Mouse (Mus musculus): Measurements from ENCODE around the gene Commd1. TPM values are rescaled to one million over a fixed set of nuclear protein-coding genes. Genes with fewer than 3 reads are reported as not detected.

Commd1 gene
- polyA plus RNA-seq (2012; rRNA removed) (45.1 and 89.7 TPM in 2 replicates), polyA plus RNA-seq (2014; fragmentation: Nextera tagmentation; extraction: Ambion mirVana) (367 and 372 TPM in 2 replicates)

DNA sequence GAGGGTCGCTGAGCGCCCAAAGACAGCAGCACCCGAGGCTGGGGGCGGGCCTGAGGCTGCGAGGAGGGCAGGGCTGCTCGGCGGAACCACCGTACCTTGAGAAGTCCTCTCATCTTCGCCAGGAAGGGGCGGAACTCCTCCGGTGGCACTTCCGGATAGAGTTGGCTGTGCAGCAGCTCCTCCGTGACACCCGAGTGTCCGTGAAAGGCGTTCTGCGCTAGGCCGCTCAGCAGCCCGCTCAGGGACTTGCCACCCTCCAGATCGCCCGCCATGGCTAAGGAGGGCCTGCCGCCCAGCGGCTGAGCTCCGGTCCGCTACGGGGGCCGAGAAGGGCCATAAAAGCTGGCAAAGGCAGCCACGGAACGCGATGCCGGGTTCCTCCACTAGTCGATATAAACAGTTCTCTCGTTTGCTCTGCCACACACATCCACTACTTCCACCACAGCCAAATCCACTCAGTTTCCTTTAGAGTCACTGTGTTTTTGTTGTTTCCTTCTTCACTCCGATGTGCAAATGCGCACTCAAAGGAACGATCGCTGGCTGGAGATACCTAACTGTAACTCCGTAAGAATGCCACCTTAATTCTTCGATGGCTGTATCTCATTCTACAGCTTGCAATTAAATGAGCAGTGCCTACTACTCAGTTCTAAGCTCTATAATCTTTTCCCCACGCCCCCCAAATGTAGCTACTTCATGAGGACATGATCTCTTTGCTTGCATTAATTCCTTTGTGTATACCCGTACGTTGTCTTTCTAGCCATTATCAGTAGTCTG, at the start of gene Commd1, which contains the start of gene Gm28048:
Gene Commd1 (minus strand): TSS at position 399 of the 774 bp plus-strand sequence.
Gene Gm28048 (minus strand): TSS at position 107 of the 774 bp plus-strand sequence.
- peak within 1 kb of the TSS; percentile 56 for H3K4me2 ChIP-seq (replicated peaks; ENCODE audit: low read depth, low read length, severe bottlenecking)
- H3K27me3 ChIP-seq (ENCODE audit: control insufficient read depth, insufficient read depth, low read length) = no peaks in the 10 kb centered on the region
- no peaks in the 10 kb centered on the region for H3K9me3 ChIP-seq (ENCODE audit: control insufficient read depth, low read length)
- ATAC-seq (ENCODE audit: low FRiP score, low read depth) (peak; percentile 93), DNase-seq (ENCODE audit: low spot score) (peak; percentile 94)
- peaks cover 17% of the 10 kb centered on the region for H3K36me3 ChIP-seq (ENCODE audit: control insufficient read depth, insufficient read depth, low read length)
- H3K27ac ChIP-seq (replicated peaks; ENCODE audit: low read depth, low read length) = peak within 1 kb of the TSS; percentile 94
- 3% methylated on average over 40 of the region's 42 CpGs for WGBS
- H3K4me1 ChIP-seq (ENCODE audit: control insufficient read depth, insufficient read depth, low read length) = peaks cover 7% of the 10 kb centered on the region; the same call in 1 of the 2 replicates
- H3K4me3 ChIP-seq (replicated peaks; ENCODE audit: low read length) = peak within 1 kb of the TSS; percentile 63
- peak; percentile 94 for TF ChIP-seq POLR2A (IDR thresholded peaks at IDR 0.05; ENCODE audit: borderline replicate concordance, extremely low read depth, insufficient read depth, insufficient read length)
- peak within 1 kb of the TSS; percentile 72 for H3K9ac ChIP-seq (ENCODE audit: low read depth, low read length, severe bottlenecking)

- ATAC-seq (ENCODE audit: low FRiP score, low read depth) (no peak), DNase-seq (ENCODE audit: low spot score) (no peak)
- Histone ChIP-seq H3K4me2 (replicated peaks; ENCODE audit: low read depth, low read length, severe bottlenecking) (no peak overlapping the region), H3K4me1 (ENCODE audit: control insufficient read depth, insufficient read depth, low read length) (no peaks in the 10 kb centered on the region), H3K27ac (replicated peaks; ENCODE audit: low read depth, low read length) (no peak overlapping the region), H3K36me3 (ENCODE audit: control insufficient read depth, insufficient read depth, low read length) (no peaks in the 10 kb centered on the region), H3K9me3 (ENCODE audit: control insufficient read depth, low read length) (no peaks in the 10 kb centered on the region), H3K4me3 (replicated peaks; ENCODE audit: low read length) (no peak overlapping the region), H3K9ac (ENCODE audit: low read depth, low read length, severe bottlenecking) (no peak overlapping the region), H3K27me3 (ENCODE audit: control insufficient read depth, insufficient read depth, low read length) (no peaks in the 10 kb centered on the region)
- 77% methylated on average over 6 of the region's 6 CpGs for WGBS
- TF ChIP-seq POLR2A (IDR thresholded peaks at IDR 0.05; ENCODE audit: borderline replicate concordance, extremely low read depth, insufficient read depth, insufficient read length) = no peak
Observed at GRCm38 (mm10) chr11:23029399-23029798, 47.2 kb upstream of the Commd1 start.

DNA sequence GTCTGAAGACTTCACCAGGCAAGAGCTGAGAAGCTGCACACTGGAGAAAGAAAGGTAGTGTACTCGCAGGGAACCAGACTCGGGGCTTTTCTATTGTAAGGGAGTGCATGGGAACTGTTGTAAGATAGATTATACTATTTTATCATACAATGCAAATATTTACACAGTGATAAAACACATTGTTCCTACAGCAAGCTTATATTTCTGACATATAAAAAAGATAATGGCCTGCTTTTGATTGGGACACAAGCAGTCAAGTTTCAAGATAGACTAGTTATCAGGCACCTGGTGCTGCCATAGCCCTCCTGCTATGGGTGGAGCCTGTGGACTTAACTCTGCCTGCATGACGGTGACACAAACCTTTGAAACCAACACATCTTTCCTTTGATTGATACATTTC, 46.8 kb upstream of the Commd1 start:
- DNase-seq (ENCODE audit: low spot score) (no peak), ATAC-seq (ENCODE audit: low FRiP score, low read depth) (no peak)
- Histone ChIP-seq H3K9me3 (ENCODE audit: control insufficient read depth, low read length) (no peaks in the 10 kb centered on the region), H3K36me3 (ENCODE audit: control insufficient read depth, insufficient read depth, low read length) (no peaks in the 10 kb centered on the region), H3K9ac (ENCODE audit: low read depth, low read length, severe bottlenecking) (no peak overlapping the region), H3K4me3 (replicated peaks; ENCODE audit: low read length) (no peak overlapping the region), H3K27me3 (ENCODE audit: control insufficient read depth, insufficient read depth, low read length) (no peaks in the 10 kb centered on the region), H3K4me1 (ENCODE audit: control insufficient read depth, insufficient read depth, low read length) (no peaks in the 10 kb centered on the region), H3K27ac (replicated peaks; ENCODE audit: low read depth, low read length) (no peak overlapping the region), H3K4me2 (replicated peaks; ENCODE audit: low read depth, low read length, severe bottlenecking) (no peak overlapping the region)
- TF ChIP-seq POLR2A (IDR thresholded peaks at IDR 0.05; ENCODE audit: borderline replicate concordance, extremely low read depth, insufficient read depth, insufficient read length) = no peak
- WGBS = 71% methylated on average over 3 of the region's 3 CpGs

GRCm38 (mm10) chr11:23024169-23024568, 42.0 kb upstream of the Commd1 start:
- Histone ChIP-seq H3K27ac (replicated peaks; ENCODE audit: low read depth, low read length) (no peak overlapping the region), H3K4me3 (replicated peaks; ENCODE audit: low read length) (no peak overlapping the region), H3K27me3 (ENCODE audit: control insufficient read depth, insufficient read depth, low read length) (no peaks in the 10 kb centered on the region), H3K36me3 (ENCODE audit: control insufficient read depth, insufficient read depth, low read length) (no peaks in the 10 kb centered on the region), H3K9ac (ENCODE audit: low read depth, low read length, severe bottlenecking) (no peak overlapping the region), H3K4me1 (ENCODE audit: control insufficient read depth, insufficient read depth, low read length) (no peaks in the 10 kb centered on the region), H3K4me2 (replicated peaks; ENCODE audit: low read depth, low read length, severe bottlenecking) (no peak overlapping the region), H3K9me3 (ENCODE audit: control insufficient read depth, low read length) (no peaks in the 10 kb centered on the region)
- no peak for ATAC-seq (ENCODE audit: low FRiP score, low read depth)
- 81% methylated on average over 3 of the region's 3 CpGs for WGBS
- no peak for TF ChIP-seq POLR2A (IDR thresholded peaks at IDR 0.05; ENCODE audit: borderline replicate concordance, extremely low read depth, insufficient read depth, insufficient read length)
- DNase-seq (ENCODE audit: low spot score) = no peak

GRCm38 (mm10) chr11:23023155-23023554, 41.0 kb upstream of the Commd1 start:
- no peak overlapping the region for H3K4me2 ChIP-seq (replicated peaks; ENCODE audit: low read depth, low read length, severe bottlenecking)
- H3K9me3 ChIP-seq (ENCODE audit: control insufficient read depth, low read length) = no peaks in the 10 kb centered on the region
- WGBS = 81% methylated on average over 2 of the region's 2 CpGs
- TF ChIP-seq POLR2A (IDR thresholded peaks at IDR 0.05; ENCODE audit: borderline replicate concordance, extremely low read depth, insufficient read depth, insufficient read length) = no peak
- H3K4me3 ChIP-seq (replicated peaks; ENCODE audit: low read length) = no peak overlapping the region
- no peaks in the 10 kb centered on the region for H3K4me1 ChIP-seq (ENCODE audit: control insufficient read depth, insufficient read depth, low read length)
- H3K27me3 ChIP-seq (ENCODE audit: control insufficient read depth, insufficient read depth, low read length) = no peaks in the 10 kb centered on the region
- ATAC-seq (ENCODE audit: low FRiP score, low read depth) = no peak
- no peaks in the 10 kb centered on the region for H3K36me3 ChIP-seq (ENCODE audit: control insufficient read depth, insufficient read depth, low read length)
- DNase-seq (ENCODE audit: low spot score) = no peak
- H3K27ac ChIP-seq (replicated peaks; ENCODE audit: low read depth, low read length) = no peak overlapping the region
- no peak overlapping the region for H3K9ac ChIP-seq (ENCODE audit: low read depth, low read length, severe bottlenecking)

Measured in limb, embryonic 14.5 days (tissue).